Comparison of ENCODE assay signal across 14 mouse cellular contexts in genomic region chr2:127131353-127131752, GRCm38 (mm10). TPM values are rescaled to one million over a fixed set of nuclear protein-coding genes. Genes with fewer than 3 reads are reported as not detected.
DNase-seq lines count a peak whose midpoint lies in the region; ATAC-seq and TF ChIP-seq lines count a peak whose summit lies in the region.
"Had no signal": no experiment of that assay in that cellular context is flagged by ENCODE, and none has a peak within 500 bp of the region (broad histone marks: within the 10 kb centered on the region; RNA-seq: fewer than 3 reads in every experiment).

No protein-coding gene starts in this region.

- intact Hi-C loops in gastrocnemius, adult 2 months (cut with DNase I), result loop anchor here (5.0 kb wide), 1 partner anchor 59 kb away; the partner anchor contains the start of gene Blvra

- no peaks in the 10 kb centered on the region for H3K9me3 ChIP-seq in forebrain, embryonic 10.5 days
- H3K9me3 ChIP-seq in forebrain, embryonic 11.5 days (ENCODE audit: control insufficient read depth, low read length), result no peaks in the 10 kb centered on the region
- H3K9me3 ChIP-seq in liver, embryonic 11.5 days (ENCODE audit: control insufficient read depth, low read length), result no peaks in the 10 kb centered on the region
- H3K9me3 ChIP-seq in liver, embryonic 13.5 days (replicated peaks), result no peaks in the 10 kb centered on the region
- H3K9me3 ChIP-seq: intestine, embryonic 15.5 days; limb, embryonic 15.5 days; megakaryocyte, embryonic 14.5 days had no signal

- peaks cover 31% of the 10 kb centered on the region for H3K4me1 ChIP-seq in forebrain, embryonic 10.5 days
- H3K4me1 ChIP-seq in forebrain, embryonic 11.5 days (replicated peaks; ENCODE audit: control insufficient read depth, insufficient read depth, low read length), result peaks cover 9% of the 10 kb centered on the region
- H3K4me1 ChIP-seq in liver, embryonic 11.5 days (replicated peaks; ENCODE audit: control insufficient read depth, insufficient read depth, low read length), result peaks cover 24% of the 10 kb centered on the region
- peaks cover 55% of the 10 kb centered on the region for H3K4me1 ChIP-seq in liver, embryonic 13.5 days (replicated peaks)

- no peak for TF ChIP-seq CTCF in gastrocnemius, adult 2 months (IDR thresholded peaks at IDR 0.05)

- WGBS in forebrain, embryonic 10.5 days, result 86% methylated on average over 8 of the region's 8 CpGs
- 87% methylated on average over 8 of the region's 8 CpGs for WGBS in forebrain, embryonic 11.5 days
- WGBS in liver, embryonic 11.5 days, result 62% methylated on average over 8 of the region's 8 CpGs
- 59% methylated on average over 8 of the region's 8 CpGs for WGBS in liver, embryonic 13.5 days (ENCODE audit: insufficient replicate concordance)

- ATAC-seq in forebrain, embryonic 11.5 days (replicated peaks; ENCODE audit: low FRiP score), result no peak
- no peak for ATAC-seq in liver, embryonic 11.5 days (replicated peaks; ENCODE audit: low FRiP score)
- ATAC-seq in liver, embryonic 13.5 days (ENCODE audit: low read depth), result no peak
- ATAC-seq: intestine, embryonic 15.5 days had no signal

- H3K36me3 ChIP-seq in forebrain, embryonic 10.5 days (replicated peaks), result peaks cover 39% of the 10 kb centered on the region
- peaks cover 4% of the 10 kb centered on the region; the same call in 1 of the 2 replicates for H3K36me3 ChIP-seq in forebrain, embryonic 11.5 days (ENCODE audit: control insufficient read depth, insufficient read depth, low read length)
- peaks cover 8% of the 10 kb centered on the region; the same call in 1 of the 2 replicates for H3K36me3 ChIP-seq in liver, embryonic 11.5 days (ENCODE audit: control insufficient read depth, insufficient read depth, low read length)
- peaks cover 21% of the 10 kb centered on the region for H3K36me3 ChIP-seq in liver, embryonic 13.5 days

- H3K27ac ChIP-seq in forebrain, embryonic 10.5 days, result no peak overlapping the region
- no peak overlapping the region for H3K27ac ChIP-seq in forebrain, embryonic 11.5 days (ENCODE audit: low read depth, low read length)
- H3K27ac ChIP-seq in liver, embryonic 11.5 days (ENCODE audit: low read depth, low read length), result no peak overlapping the region
- H3K27ac ChIP-seq in liver, embryonic 13.5 days, result no peak overlapping the region
- no peak overlapping the region for H3K27ac ChIP-seq in gastrocnemius, adult 2 months
- H3K27ac ChIP-seq: intestine, embryonic 15.5 days; limb, embryonic 15.5 days had no signal

- no peak overlapping the region for H3K4me2 ChIP-seq in forebrain, embryonic 11.5 days (ENCODE audit: low read depth, low read length, severe bottlenecking)
- H3K4me2 ChIP-seq in liver, embryonic 11.5 days, result peak overlapping the region; percentile 86; the same call in 1 of the 2 replicates
- H3K4me2 ChIP-seq in liver, embryonic 13.5 days, result peak overlapping the region; percentile 73

- H3K27me3 ChIP-seq in forebrain, embryonic 10.5 days (ENCODE audit: poor library complexity, severe bottlenecking), result no peaks in the 10 kb centered on the region
- no peaks in the 10 kb centered on the region for H3K27me3 ChIP-seq in forebrain, embryonic 11.5 days (ENCODE audit: control insufficient read depth, insufficient read depth, low read length)
- no peaks in the 10 kb centered on the region for H3K27me3 ChIP-seq in liver, embryonic 11.5 days (replicated peaks; ENCODE audit: control insufficient read depth, insufficient read depth, low read length)
- no peaks in the 10 kb centered on the region for H3K27me3 ChIP-seq in liver, embryonic 13.5 days
- H3K27me3 ChIP-seq: intestine, embryonic 15.5 days; limb, embryonic 15.5 days; megakaryocyte, embryonic 14.5 days had no signal

- DNase-seq in forebrain, embryonic 10.5 days (ENCODE audit: extremely low spot score, low spot score), result no peak
- no peak for DNase-seq in forebrain, embryonic 11.5 days (ENCODE audit: low spot score)
- DNase-seq in liver, embryonic 11.5 days (ENCODE audit: low spot score), result no peak
- no peak for DNase-seq in liver
- peak; percentile 20 to 22 for DNase-seq in B cell, adult 2 months
- no peak for DNase-seq in liver, embryonic 13.5 days
- DNase-seq in embryo, embryonic 10.5 days (ENCODE audit: low spot score), result no peak
- DNase-seq in gastrocnemius, adult 2 months, result no peak
- DNase-seq: cerebellum, adult 8-10 months; gastrocnemius, postnatal 36 days; kidney, postnatal 36 days had no signal

- H3K9ac ChIP-seq in forebrain, embryonic 11.5 days (ENCODE audit: low read length), result no peak overlapping the region
- no peak overlapping the region for H3K9ac ChIP-seq in liver, embryonic 11.5 days (ENCODE audit: low read depth, low read length)
- peak overlapping the region; percentile 82 for H3K9ac ChIP-seq in liver, embryonic 13.5 days
- H3K9ac ChIP-seq: intestine, embryonic 15.5 days; limb, embryonic 15.5 days had no signal

- H3K4me3 ChIP-seq in forebrain, embryonic 10.5 days, result peak overlapping the region; percentile 78; the same call in 1 of the 2 replicates
- no peak overlapping the region for H3K4me3 ChIP-seq in forebrain, embryonic 11.5 days (ENCODE audit: low read depth, low read length)
- H3K4me3 ChIP-seq in liver, embryonic 11.5 days (ENCODE audit: low read depth, low read length), result no peak overlapping the region
- peak overlapping the region; percentile 73 for H3K4me3 ChIP-seq in liver, embryonic 13.5 days (replicated peaks)
- H3K4me3 ChIP-seq in gastrocnemius, adult 2 months, result no peak overlapping the region
- H3K4me3 ChIP-seq: intestine, embryonic 15.5 days had no signal

RNA-seq across cellular contexts. Expression of gene Ncaph, which starts 2.4 kb away (rescaled TPM):
- polyA plus RNA-seq in forebrain, embryonic 10.5 days (2016; fragmentation: Nextera tagmentation; extraction: Ambion mirVana), result 124 and 126 TPM in 2 replicates
- polyA plus RNA-seq in forebrain, embryonic 11.5 days (2014; fragmentation: Nextera tagmentation; extraction: Ambion mirVana), result 130 and 132 TPM in 2 replicates
- 89.9 and 105 TPM in 2 replicates for polyA plus RNA-seq in liver, embryonic 11.5 days (2014; fragmentation: Nextera tagmentation; extraction: Ambion mirVana)
- 59.3 and 74.5 TPM in 2 replicates for polyA plus RNA-seq in liver, embryonic 13.5 days (2015; fragmentation: Nextera tagmentation; extraction: Ambion mirVana)
- total RNA-seq in gastrocnemius, adult 2 months (2021), result 1 to 10 TPM in 1 of 2 experiments, under 1 TPM in 1; 0.75 to 1.4 TPM

RNA-seq across cellular contexts. Expression of gene Itpripl1, which starts 11.9 kb away (rescaled TPM):
- polyA plus RNA-seq in forebrain, embryonic 10.5 days (2016; fragmentation: Nextera tagmentation; extraction: Ambion mirVana), result 17.6 and 18.3 TPM in 2 replicates
- polyA plus RNA-seq in forebrain, embryonic 11.5 days (2014; fragmentation: Nextera tagmentation; extraction: Ambion mirVana), result 22.5 and 23.5 TPM in 2 replicates
- 32.1 and 33.4 TPM in 2 replicates for polyA plus RNA-seq in liver, embryonic 11.5 days (2014; fragmentation: Nextera tagmentation; extraction: Ambion mirVana)
- 31.4 and 31.7 TPM in 2 replicates for polyA plus RNA-seq in liver, embryonic 13.5 days (2015; fragmentation: Nextera tagmentation; extraction: Ambion mirVana)
- 1 to 10 TPM; 5.0 to 6.8 TPM for total RNA-seq in gastrocnemius, adult 2 months (2021)

Comparison
In these comparisons a context has a peak if more than half of its experiments do, and no peak if none do; other contexts are left out.
1. H3K4me3 ChIP-seq: peak in forebrain, embryonic 10.5 days (single experiment) and liver, embryonic 13.5 days (single experiment); none in forebrain, embryonic 11.5 days (single experiment), liver, embryonic 11.5 days (single experiment) and gastrocnemius, adult 2 months (single experiment).
2. DNase-seq: peak in B cell, adult 2 months (2 of 2); none in forebrain, embryonic 10.5 days (single experiment), forebrain, embryonic 11.5 days (single experiment), liver, embryonic 11.5 days (single experiment), liver (single experiment), liver, embryonic 13.5 days (single experiment), embryo, embryonic 10.5 days (single experiment) and gastrocnemius, adult 2 months (single experiment).